Mouse (Mus musculus): Measurements from ENCODE around the gene Osbpl8.

GRCm38 (mm10) chr10:111127388-111127787 lies 37.2 kb upstream of the Osbpl8 start:
- no peak for TF ChIP-seq MAX (IDR thresholded peaks at IDR 0.05; ENCODE audit: low read length)
- no peak for TF ChIP-seq IRF4 (IDR thresholded peaks at IDR 0.05; ENCODE audit: low read depth, low read length)
- no peak for TF ChIP-seq NRF1 (IDR thresholded peaks at IDR 0.05; ENCODE audit: low read depth, low read length)
- no peak for TF ChIP-seq TBP (conservative IDR thresholded peaks at IDR 0.05; ENCODE audit: low read depth, low read length)
- no peak for TF ChIP-seq CTCF (conservative IDR thresholded peaks at IDR 0.05 in 1 of 2, IDR thresholded peaks at IDR 0.05 in 1 of 2; ENCODE audit: low read depth in 2 of 2, low read length in 2 of 2)
- no peak for TF ChIP-seq NELFE (IDR thresholded peaks at IDR 0.05; ENCODE audit: low read depth, low read length)
- TF ChIP-seq EP300 (IDR thresholded peaks at IDR 0.05; ENCODE audit: low read length): no peak
- no peak for TF ChIP-seq ZNF384 (IDR thresholded peaks at IDR 0.05; ENCODE audit: low read depth, low read length)
- no peak for TF ChIP-seq POLR2A (IDR thresholded peaks at IDR 0.05; ENCODE audit: low read depth, low read length)
- no peak for TF ChIP-seq SIN3A (IDR thresholded peaks at IDR 0.05; ENCODE audit: low read length)

Measured in CH12.LX (cell line).